11 mouse cellular contexts compared by ENCODE assay signal in the genomic region with DNA sequence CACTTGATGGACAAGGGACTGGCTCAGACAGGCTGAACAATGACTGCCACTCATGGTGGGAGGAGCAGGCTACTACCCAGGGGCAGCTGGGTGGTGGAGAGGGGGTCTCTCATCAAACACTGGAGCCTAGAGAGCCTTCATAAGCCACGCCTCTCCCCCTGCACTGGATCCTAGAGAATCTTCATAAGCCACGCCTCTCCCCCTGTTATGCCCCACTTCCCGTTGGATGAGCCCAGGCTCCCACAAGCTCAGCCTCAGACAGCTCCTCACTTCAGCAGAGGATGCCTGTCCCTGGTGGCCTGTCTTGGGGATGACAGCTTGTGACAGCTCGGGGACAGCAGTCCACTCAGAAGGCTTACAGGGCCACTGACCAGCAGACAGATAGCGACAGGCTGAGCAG. TPM values are rescaled to one million over a fixed set of nuclear protein-coding genes. Genes with fewer than 3 reads are reported as not detected.
DNase-seq lines count a peak whose midpoint lies in the region; ATAC-seq lines count a peak whose summit lies in the region.
"Had no signal": no experiment of that assay in that cellular context is flagged by ENCODE, and none has a peak within 500 bp of the region (broad histone marks: within the 10 kb centered on the region; RNA-seq: fewer than 3 reads in every experiment).

No protein-coding gene starts in this region.

- no peak overlapping the region for H3K4me2 ChIP-seq in hindbrain, embryonic 14.5 days (replicated peaks)
- no peak overlapping the region for H3K4me2 ChIP-seq in lung, embryonic 16.5 days (ENCODE audit: low read depth, low read length)
- no peak overlapping the region for H3K4me2 ChIP-seq in embryonic facial prominence, embryonic 15.5 days (replicated peaks)
- H3K4me2 ChIP-seq in midbrain, embryonic 15.5 days, result no peak overlapping the region

- WGBS in hindbrain, embryonic 10.5 days, result 29% methylated on average over 5 of the region's 5 CpGs
- WGBS in hindbrain, embryonic 14.5 days, result 22% methylated on average over 5 of the region's 5 CpGs
- 32% methylated on average over 5 of the region's 5 CpGs for WGBS in lung, embryonic 16.5 days
- 43% methylated on average over 5 of the region's 5 CpGs for WGBS in embryonic facial prominence, embryonic 15.5 days
- 24% methylated on average over 5 of the region's 5 CpGs for WGBS in midbrain, embryonic 15.5 days

- H3K4me3 ChIP-seq in hindbrain, embryonic 10.5 days, result no peak overlapping the region
- no peak overlapping the region for H3K4me3 ChIP-seq in hindbrain, embryonic 14.5 days (replicated peaks; ENCODE audit: low read length)
- H3K4me3 ChIP-seq in lung, embryonic 16.5 days (ENCODE audit: low read length), result no peak overlapping the region
- H3K4me3 ChIP-seq in embryonic facial prominence, embryonic 15.5 days (replicated peaks), result no peak overlapping the region
- no peak overlapping the region for H3K4me3 ChIP-seq in midbrain, embryonic 15.5 days
- H3K4me3 ChIP-seq: megakaryocyte, embryonic 14.5 days had no signal

- no peaks in the 10 kb centered on the region for H3K9me3 ChIP-seq in hindbrain, embryonic 10.5 days
- H3K9me3 ChIP-seq in hindbrain, embryonic 14.5 days (ENCODE audit: control insufficient read depth, low read length), result no peaks in the 10 kb centered on the region
- no peaks in the 10 kb centered on the region for H3K9me3 ChIP-seq in lung, embryonic 16.5 days (ENCODE audit: control insufficient read depth, low read length)
- H3K9me3 ChIP-seq in embryonic facial prominence, embryonic 15.5 days (replicated peaks), result no peaks in the 10 kb centered on the region
- H3K9me3 ChIP-seq in midbrain, embryonic 15.5 days, result no peaks in the 10 kb centered on the region

- H3K9ac ChIP-seq in hindbrain, embryonic 14.5 days, result no peak overlapping the region
- H3K9ac ChIP-seq in lung, embryonic 16.5 days (ENCODE audit: low read length), result no peak overlapping the region
- no peak overlapping the region for H3K9ac ChIP-seq in embryonic facial prominence, embryonic 15.5 days
- H3K9ac ChIP-seq in midbrain, embryonic 15.5 days, result no peak overlapping the region

- peaks cover 94% of the 10 kb centered on the region for H3K4me1 ChIP-seq in hindbrain, embryonic 10.5 days (replicated peaks)
- peaks cover 36% of the 10 kb centered on the region for H3K4me1 ChIP-seq in hindbrain, embryonic 14.5 days (replicated peaks; ENCODE audit: control insufficient read depth, insufficient read depth, low read length)
- H3K4me1 ChIP-seq in lung, embryonic 16.5 days (replicated peaks; ENCODE audit: control insufficient read depth, insufficient read depth, low read length), result peaks cover 7% of the 10 kb centered on the region; the same call in 1 of the 2 replicates
- peaks cover 16% of the 10 kb centered on the region for H3K4me1 ChIP-seq in embryonic facial prominence, embryonic 15.5 days
- peaks cover 51% of the 10 kb centered on the region for H3K4me1 ChIP-seq in midbrain, embryonic 15.5 days

- no peak for ATAC-seq in hindbrain, embryonic 14.5 days (ENCODE audit: low FRiP score)
- ATAC-seq in lung, embryonic 16.5 days (ENCODE audit: low read depth), result peak; percentile 24; the same call in 1 of the 2 replicates
- 0 out of 2 replicates have a peak, but pooled peaks have one; percentile 21 for ATAC-seq in embryonic facial prominence, embryonic 15.5 days (ENCODE audit: insufficient number of reproducible peaks, low FRiP score, low TSS enrichment, low read depth)
- ATAC-seq in midbrain, embryonic 15.5 days (replicated peaks), result 0 out of 2 replicates have a peak, but pooled peaks have one; percentile 24

- peak overlapping the region; percentile 82 for H3K27ac ChIP-seq in hindbrain, embryonic 10.5 days
- H3K27ac ChIP-seq in hindbrain, embryonic 14.5 days, result no peak overlapping the region
- H3K27ac ChIP-seq in lung, embryonic 16.5 days (ENCODE audit: low read length), result no peak overlapping the region
- no peak overlapping the region for H3K27ac ChIP-seq in embryonic facial prominence, embryonic 15.5 days (replicated peaks)
- peak overlapping the region; percentile 3; the same call in 1 of the 2 replicates for H3K27ac ChIP-seq in midbrain, embryonic 15.5 days

- peak; percentile 67 for DNase-seq in hindbrain, embryonic 10.5 days (ENCODE audit: low spot score)
- DNase-seq in hindbrain, embryonic 14.5 days (ENCODE audit: low spot score), result no peak
- DNase-seq in lung, postnatal 25 days (ENCODE audit: low spot score), result no peak
- DNase-seq in gastrocnemius, adult 8-10 months (ENCODE audit: low spot score in 2 of 2), result no peak
- DNase-seq in urinary bladder, adult 18-20 months (ENCODE audit: low spot score in 2 of 2), result no peak
- DNase-seq: adrenal gland, adult 2 months; thymus, adult 18-20 months had no signal

- no peaks in the 10 kb centered on the region for H3K27me3 ChIP-seq in hindbrain, embryonic 10.5 days (ENCODE audit: insufficient read depth, poor library complexity, severe bottlenecking)
- no peaks in the 10 kb centered on the region for H3K27me3 ChIP-seq in hindbrain, embryonic 14.5 days (ENCODE audit: control insufficient read depth, insufficient read depth, low read length)
- H3K27me3 ChIP-seq in lung, embryonic 16.5 days (ENCODE audit: control insufficient read depth, insufficient read depth, low read depth, low read length), result no peaks in the 10 kb centered on the region
- no peaks in the 10 kb centered on the region for H3K27me3 ChIP-seq in embryonic facial prominence, embryonic 15.5 days
- no peaks in the 10 kb centered on the region for H3K27me3 ChIP-seq in midbrain, embryonic 15.5 days (replicated peaks)

- H3K36me3 ChIP-seq in hindbrain, embryonic 10.5 days, result peaks cover 43% of the 10 kb centered on the region
- H3K36me3 ChIP-seq in hindbrain, embryonic 14.5 days (replicated peaks; ENCODE audit: control insufficient read depth, insufficient read depth), result no peaks in the 10 kb centered on the region
- H3K36me3 ChIP-seq in lung, embryonic 16.5 days (ENCODE audit: control insufficient read depth, insufficient read depth, low read length), result no peaks in the 10 kb centered on the region
- no peaks in the 10 kb centered on the region for H3K36me3 ChIP-seq in embryonic facial prominence, embryonic 15.5 days
- H3K36me3 ChIP-seq in midbrain, embryonic 15.5 days (replicated peaks), result no peaks in the 10 kb centered on the region

RNA-seq across cellular contexts. Expression of a gene that starts 17.7 kb away (rescaled TPM):
- 5.9 and 14.4 TPM in 2 replicates for polyA plus RNA-seq in hindbrain, embryonic 10.5 days (2016; fragmentation: Nextera tagmentation; extraction: Ambion mirVana)
- 20.9 and 22.9 TPM in 2 replicates for polyA plus RNA-seq in hindbrain, embryonic 14.5 days (2014; fragmentation: Nextera tagmentation; extraction: Ambion mirVana)
- polyA plus RNA-seq in lung, embryonic 16.5 days (2015; fragmentation: Nextera tagmentation; extraction: Ambion mirVana), result 0.18 TPM in 1 of 2 replicates, not detected in the other
- polyA plus RNA-seq in embryonic facial prominence, embryonic 15.5 days (2015; fragmentation: Nextera tagmentation; extraction: Ambion mirVana), result 0.56 and 1.0 TPM in 2 replicates
- 12.8 and 13.6 TPM in 2 replicates for polyA plus RNA-seq in midbrain, embryonic 15.5 days (2015; fragmentation: Nextera tagmentation; extraction: Ambion mirVana)
- 10 to 100 TPM; 14.8 to 37.2 (median 25.9) TPM for total RNA-seq in gastrocnemius, adult 8-10 months (2022)

Comparison
In these comparisons a context has a peak if more than half of its experiments do, and no peak if none do; other contexts are left out.
1. H3K27ac ChIP-seq: peak in hindbrain, embryonic 10.5 days (single experiment) and midbrain, embryonic 15.5 days (single experiment); none in hindbrain, embryonic 14.5 days (single experiment), lung, embryonic 16.5 days (single experiment) and embryonic facial prominence, embryonic 15.5 days (single experiment).